ENCODE assay signal across 11 mouse cellular contexts in genomic region chr13:111574196-111574595, GRCm38 (mm10). TPM values are rescaled to one million over a fixed set of nuclear protein-coding genes. Genes with fewer than 3 reads are reported as not detected.
DNase-seq lines count a peak whose midpoint lies in the region; ATAC-seq and TF ChIP-seq lines count a peak whose summit lies in the region.
"Had no signal": no experiment of that assay in that cellular context is flagged by ENCODE, and none has a peak within 500 bp of the region (broad histone marks: within the 10 kb centered on the region; RNA-seq: fewer than 3 reads in every experiment).

No protein-coding gene starts in this region.

- no peak overlapping the region for H3K9ac ChIP-seq in heart, embryonic 12.5 days
- no peak overlapping the region for H3K9ac ChIP-seq in lung, postnatal 0 days (replicated peaks; ENCODE audit: low read depth)
- H3K9ac ChIP-seq: embryonic facial prominence, embryonic 15.5 days; midbrain, embryonic 12.5 days had no signal

- no peak overlapping the region for H3K27ac ChIP-seq in heart, embryonic 12.5 days (ENCODE audit: poor library complexity, severe bottlenecking)
- no peak overlapping the region for H3K27ac ChIP-seq in lung, postnatal 0 days (ENCODE audit: low read length)
- H3K27ac ChIP-seq: embryonic facial prominence, embryonic 15.5 days; heart, embryonic 10.5 days; midbrain, embryonic 12.5 days had no signal

- no peak overlapping the region for H3K4me2 ChIP-seq in heart, embryonic 12.5 days
- no peak overlapping the region for H3K4me2 ChIP-seq in lung, postnatal 0 days (replicated peaks; ENCODE audit: low read depth, low read length)
- H3K4me2 ChIP-seq: embryonic facial prominence, embryonic 15.5 days; midbrain, embryonic 12.5 days had no signal

- peak; percentile 64 for TF ChIP-seq CTCF in lung, postnatal 0 days (IDR thresholded peaks at IDR 0.05)

- ATAC-seq in heart, embryonic 12.5 days (ENCODE audit: insufficient number of reproducible peaks, low FRiP score), result no peak
- no peak for ATAC-seq in lung, postnatal 0 days

- no peak for TF ChIP-seq EP300 in lung, postnatal 0 days (IDR thresholded peaks at IDR 0.05)

- WGBS in heart, embryonic 12.5 days, result 45% methylated on average over 4 of the region's 4 CpGs
- WGBS in lung, postnatal 0 days, result 40% methylated on average over 4 of the region's 4 CpGs

- DNase-seq in heart, postnatal 14 days, result peak; percentile 5 to 14
- DNase-seq in lung, postnatal 0 days (ENCODE audit: low spot score), result peak; percentile 33
- no peak for DNase-seq in lung, postnatal 4 days
- DNase-seq in R1 (ENCODE audit: low read depth, low spot score), result peak; percentile 42
- peak; percentile 2 for DNase-seq in lung, postnatal 14 days
- no peak for DNase-seq in thymus, postnatal 36 days
- no peak for DNase-seq in neural tube, embryonic 10.5 days (ENCODE audit: extremely low spot score, low spot score)

- intact Hi-C loops in heart, postnatal 14 days (cut with DNase I), result no loop called here

- no peaks in the 10 kb centered on the region for H3K27me3 ChIP-seq in heart, embryonic 12.5 days (replicated peaks)
- H3K27me3 ChIP-seq in lung, postnatal 0 days (replicated peaks; ENCODE audit: insufficient read depth, low read length), result no peaks in the 10 kb centered on the region
- H3K27me3 ChIP-seq: embryonic facial prominence, embryonic 15.5 days; midbrain, embryonic 12.5 days had no signal

- no peaks in the 10 kb centered on the region for H3K4me1 ChIP-seq in heart, embryonic 12.5 days (replicated peaks)
- H3K4me1 ChIP-seq in lung, postnatal 0 days (ENCODE audit: insufficient read depth, low read depth, low read length), result no peaks in the 10 kb centered on the region
- H3K4me1 ChIP-seq: embryonic facial prominence, embryonic 15.5 days; heart, embryonic 10.5 days; midbrain, embryonic 12.5 days had no signal

- H3K9me3 ChIP-seq in heart, embryonic 12.5 days (replicated peaks), result no peaks in the 10 kb centered on the region
- no peaks in the 10 kb centered on the region for H3K9me3 ChIP-seq in lung, postnatal 0 days (ENCODE audit: low read length)
- H3K9me3 ChIP-seq: embryonic facial prominence, embryonic 15.5 days; heart, embryonic 10.5 days; midbrain, embryonic 12.5 days had no signal

- H3K36me3 ChIP-seq in heart, embryonic 12.5 days, result no peaks in the 10 kb centered on the region
- H3K36me3 ChIP-seq in lung, postnatal 0 days (ENCODE audit: insufficient read depth, low read length), result no peaks in the 10 kb centered on the region
- H3K36me3 ChIP-seq: embryonic facial prominence, embryonic 15.5 days; heart, embryonic 10.5 days; midbrain, embryonic 12.5 days had no signal

- H3K4me3 ChIP-seq in heart, embryonic 12.5 days, result no peak overlapping the region
- no peak overlapping the region for H3K4me3 ChIP-seq in lung, postnatal 0 days (ENCODE audit: low read depth, low read length)
- H3K4me3 ChIP-seq: embryonic facial prominence, embryonic 15.5 days; heart, embryonic 10.5 days; midbrain, embryonic 12.5 days had no signal

RNA-seq across cellular contexts. Expression of gene Gm10198, which starts 18.4 kb away (rescaled TPM):
- not detected for total RNA-seq in heart, postnatal 14 days (2021)
- polyA plus RNA-seq in heart, embryonic 12.5 days (2016; fragmentation: Nextera tagmentation; extraction: Ambion mirVana), result not detected in 2 replicates
- not detected in 2 replicates for polyA plus RNA-seq in lung, postnatal 0 days (2015; fragmentation: Nextera tagmentation; extraction: Ambion mirVana)
- polyA plus RNA-seq: embryonic facial prominence, embryonic 15.5 days; heart, embryonic 10.5 days; midbrain, embryonic 12.5 days had no signal

RNA-seq across cellular contexts. Expression of gene Gm49496, which starts 24.4 kb away (rescaled TPM):
- total RNA-seq in heart, postnatal 14 days (2021), result not detected
- polyA plus RNA-seq in heart, embryonic 12.5 days (2016; fragmentation: Nextera tagmentation; extraction: Ambion mirVana), result not detected in 2 replicates
- not detected in 2 replicates for polyA plus RNA-seq in lung, postnatal 0 days (2015; fragmentation: Nextera tagmentation; extraction: Ambion mirVana)
- polyA plus RNA-seq: embryonic facial prominence, embryonic 15.5 days; heart, embryonic 10.5 days; midbrain, embryonic 12.5 days had no signal

Comparison
In these comparisons a context has a peak if more than half of its experiments do, and no peak if none do; other contexts are left out.
1. DNase-seq: peak in heart, postnatal 14 days (2 of 2), lung, postnatal 0 days (single experiment), R1 (single experiment) and lung, postnatal 14 days (single experiment); none in lung, postnatal 4 days (0 of 2), thymus, postnatal 36 days (0 of 2) and neural tube, embryonic 10.5 days (single experiment).